Mouse (Mus musculus): ENCODE measurements at regions not wholly inside any gene's neighbourhood (a gene's known extent, or its start where the extent isn't known, plus 50 kb on each side); places are given as distances from the start of the nearest gene placed in this dataset. TPM values are rescaled to one million over a fixed set of nuclear protein-coding genes. Genes with fewer than 3 reads are reported as not detected.

GRCm38 (mm10) chr1:168504773-168505172, 72.7 kb upstream of the Pbx1 start:
- Histone ChIP-seq H3K4me1 (replicated peaks) (no peaks in the 10 kb centered on the region; the same call in 1 of the 2 replicates), H3K9ac (no peak overlapping the region), H3K4me2 (no peak overlapping the region), H3K4me3 (no peak overlapping the region), H3K27me3 (no peaks in the 10 kb centered on the region), H3K27ac (replicated peaks) (no peak overlapping the region), H3K36me3 (no peaks in the 10 kb centered on the region), H3K9me3 (no peaks in the 10 kb centered on the region)
- ATAC-seq (ENCODE audit: low read depth) = no peak
- WGBS = 73% methylated on average over 9 of the region's 9 CpGs

GRCm38 (mm10) chr1:168502266-168502665, 70.2 kb upstream of the Pbx1 start:
- H3K4me1 ChIP-seq (replicated peaks) = no peaks in the 10 kb centered on the region; the same call in 1 of the 2 replicates
- H3K4me3 ChIP-seq = no peak overlapping the region
- WGBS = 25% methylated on average over 7 of the region's 7 CpGs
- no peaks in the 10 kb centered on the region for H3K36me3 ChIP-seq
- no peak overlapping the region for H3K9ac ChIP-seq
- no peak overlapping the region for H3K27ac ChIP-seq (replicated peaks)
- H3K4me2 ChIP-seq = no peak overlapping the region
- no peaks in the 10 kb centered on the region for H3K9me3 ChIP-seq
- ATAC-seq (ENCODE audit: low read depth) = peak; percentile 36; the same call in 1 of the 2 replicates
- no peaks in the 10 kb centered on the region for H3K27me3 ChIP-seq

GRCm38 (mm10) chr1:168501375-168502169, 69.5 kb upstream of the Pbx1 start:
- Histone ChIP-seq H3K9me3 (no peaks in the 10 kb centered on the region), H3K27me3 (no peaks in the 10 kb centered on the region), H3K27ac (replicated peaks) (no peak overlapping the region), H3K9ac (no peak overlapping the region), H3K4me3 (no peak overlapping the region), H3K4me2 (no peak overlapping the region), H3K36me3 (no peaks in the 10 kb centered on the region), H3K4me1 (replicated peaks) (peaks cover 1% of the 10 kb centered on the region; the same call in 1 of the 2 replicates)
- ATAC-seq (ENCODE audit: low read depth) = no peak
- 41% methylated on average over 4 of the region's 4 CpGs for WGBS

- Histone ChIP-seq H3K27me3 (no peaks in the 10 kb centered on the region), H3K4me1 (replicated peaks) (peaks cover 12% of the 10 kb centered on the region), H3K4me3 (no peak overlapping the region), H3K36me3 (no peaks in the 10 kb centered on the region), H3K4me2 (no peak overlapping the region), H3K9me3 (no peaks in the 10 kb centered on the region), H3K9ac (no peak overlapping the region), H3K27ac (replicated peaks) (no peak overlapping the region)
- 81% methylated on average over 4 of the region's 4 CpGs for WGBS
- no peak for ATAC-seq (ENCODE audit: low read depth)
Observed at GRCm38 (mm10) chr1:168497801-168498200, 65.7 kb upstream of the Pbx1 start.

GRCm38 (mm10) chr1:168495687-168496527, 63.8 kb upstream of the Pbx1 start:
- Histone ChIP-seq H3K4me3 (no peak overlapping the region), H3K9ac (no peak overlapping the region), H3K36me3 (no peaks in the 10 kb centered on the region), H3K27me3 (no peaks in the 10 kb centered on the region), H3K4me2 (peak overlapping the region; percentile 28; the same call in 1 of the 2 replicates), H3K4me1 (replicated peaks) (peaks cover 12% of the 10 kb centered on the region), H3K27ac (replicated peaks) (no peak overlapping the region), H3K9me3 (no peaks in the 10 kb centered on the region)
- 30% methylated on average over 13 of the region's 13 CpGs for WGBS
- ATAC-seq (ENCODE audit: low read depth) = peak; percentile 43; the same call in 1 of the 2 replicates

GRCm38 (mm10) chr1:168487492-168487891, 55.4 kb upstream of the Pbx1 start:
- no peak overlapping the region for H3K4me2 ChIP-seq
- no peak for ATAC-seq (ENCODE audit: low read depth)
- no peak overlapping the region for H3K9ac ChIP-seq
- no peaks in the 10 kb centered on the region for H3K4me1 ChIP-seq (replicated peaks)
- H3K9me3 ChIP-seq = no peaks in the 10 kb centered on the region
- no peaks in the 10 kb centered on the region for H3K27me3 ChIP-seq
- H3K4me3 ChIP-seq = no peak overlapping the region
- H3K36me3 ChIP-seq = no peaks in the 10 kb centered on the region
- 74% methylated on average over 7 of the region's 7 CpGs for WGBS
- no peak overlapping the region for H3K27ac ChIP-seq (replicated peaks)

- no peak overlapping the region for H3K27ac ChIP-seq (replicated peaks)
- H3K36me3 ChIP-seq = no peaks in the 10 kb centered on the region
- no peaks in the 10 kb centered on the region for H3K4me1 ChIP-seq (replicated peaks)
- no peak overlapping the region for H3K4me3 ChIP-seq
- H3K4me2 ChIP-seq = no peak overlapping the region
- H3K9ac ChIP-seq = no peak overlapping the region
- H3K27me3 ChIP-seq = no peaks in the 10 kb centered on the region
- WGBS = 84% methylated on average over 13 of the region's 13 CpGs
- H3K9me3 ChIP-seq = no peaks in the 10 kb centered on the region
- no peak for ATAC-seq (ENCODE audit: low read depth)
Observed at GRCm38 (mm10) chr1:168483651-168484050, 51.6 kb upstream of the Pbx1 start.

Small RNA genes lying in the stretch of these regions (microRNA-seq; reads per million reads assigned to microRNA genes)
- not detected for gene Mir6348
- gene Mir6354 = not detected

All from neural tube, embryonic 13.5 days (tissue).